Mouse (Mus musculus): Measurements from ENCODE around the gene Rin2. TPM values are rescaled to one million over a fixed set of nuclear protein-coding genes. Genes with fewer than 3 reads are reported as not detected.
"Not testable (repeated sequence)": the region's sequence is repeated elsewhere in the genome, so short reads cannot be mapped to it uniquely, and the experiment has no call there.

Rin2 gene
- polyA plus RNA-seq, 1 experiment = 17.8 TPM

- no peaks in the 10 kb centered on the region; the same call in 1 of the 2 replicates for H3K4me1 ChIP-seq (ENCODE audit: control insufficient read depth, insufficient read depth, low read length)
- no peak overlapping the region for H3K27ac ChIP-seq (ENCODE audit: control insufficient read depth, insufficient read depth, low read depth, low read length, poor library complexity)
- no peak for TF ChIP-seq CTCF (IDR thresholded peaks at IDR 0.05; ENCODE audit: control insufficient read depth, insufficient read depth, low read length)
- no peak for TF ChIP-seq POLR2A (IDR thresholded peaks at IDR 0.05; ENCODE audit: borderline replicate concordance, control insufficient read depth, low read depth, low read length)
- H3K4me3 ChIP-seq (replicated peaks; ENCODE audit: control insufficient read depth, low read depth, low read length) = no peak overlapping the region
- WGBS = 33% methylated on average over 3 of the region's 3 CpGs
These were observed 36.5 kb downstream of the Rin2 start for GRCm38 (mm10) chr2:145711512-145711911.

- 60% methylated on average over 3 of the region's 3 CpGs for WGBS
- no peak overlapping the region for H3K4me3 ChIP-seq (replicated peaks; ENCODE audit: control insufficient read depth, low read depth, low read length)
- no peak overlapping the region for H3K27ac ChIP-seq (ENCODE audit: control insufficient read depth, insufficient read depth, low read depth, low read length, poor library complexity)
- H3K4me1 ChIP-seq (ENCODE audit: control insufficient read depth, insufficient read depth, low read length) = no peaks in the 10 kb centered on the region; the same call in 1 of the 2 replicates
- TF ChIP-seq POLR2A (IDR thresholded peaks at IDR 0.05; ENCODE audit: borderline replicate concordance, control insufficient read depth, low read depth, low read length) (no peak), CTCF (IDR thresholded peaks at IDR 0.05; ENCODE audit: control insufficient read depth, insufficient read depth, low read length) (no peak)
These were observed 37.0 kb downstream of the Rin2 start for GRCm38 (mm10) chr2:145712026-145712425.

- Histone ChIP-seq H3K4me3 (replicated peaks; ENCODE audit: control insufficient read depth, low read depth, low read length) (no peak overlapping the region), H3K4me1 (ENCODE audit: control insufficient read depth, insufficient read depth, low read length) (no peaks in the 10 kb centered on the region), H3K27ac (ENCODE audit: control insufficient read depth, insufficient read depth, low read depth, low read length, poor library complexity) (no peak overlapping the region)
- no peak for TF ChIP-seq CTCF (IDR thresholded peaks at IDR 0.05; ENCODE audit: control insufficient read depth, insufficient read depth, low read length)
- TF ChIP-seq POLR2A (IDR thresholded peaks at IDR 0.05; ENCODE audit: borderline replicate concordance, control insufficient read depth, low read depth, low read length) = no peak
- WGBS = 74% methylated on average over 1 of the region's 1 CpGs
These were observed 42.5 kb downstream of the Rin2 start for GRCm38 (mm10) chr2:145717539-145717938.

GRCm38 (mm10) chr2:145718624-145719183 lies 43.7 kb downstream of the Rin2 start:
- H3K4me3 ChIP-seq (replicated peaks; ENCODE audit: control insufficient read depth, low read depth, low read length) = no peak overlapping the region
- TF ChIP-seq POLR2A (IDR thresholded peaks at IDR 0.05; ENCODE audit: borderline replicate concordance, control insufficient read depth, low read depth, low read length) (no peak), CTCF (IDR thresholded peaks at IDR 0.05; ENCODE audit: control insufficient read depth, insufficient read depth, low read length) (no peak)
- 76% methylated on average over 5 of the region's 5 CpGs for WGBS
- H3K4me1 ChIP-seq (ENCODE audit: control insufficient read depth, insufficient read depth, low read length) = no peaks in the 10 kb centered on the region
- no peak overlapping the region for H3K27ac ChIP-seq (ENCODE audit: control insufficient read depth, insufficient read depth, low read depth, low read length, poor library complexity)

- WGBS = 9% methylated on average over 3 of the region's 3 CpGs
- no peaks in the 10 kb centered on the region for H3K4me1 ChIP-seq (ENCODE audit: control insufficient read depth, insufficient read depth, low read length)
- no peak overlapping the region for H3K4me3 ChIP-seq (replicated peaks; ENCODE audit: control insufficient read depth, low read depth, low read length)
- no peak for TF ChIP-seq CTCF (IDR thresholded peaks at IDR 0.05; ENCODE audit: control insufficient read depth, insufficient read depth, low read length)
- no peak for TF ChIP-seq POLR2A (IDR thresholded peaks at IDR 0.05; ENCODE audit: borderline replicate concordance, control insufficient read depth, low read depth, low read length)
- H3K27ac ChIP-seq (ENCODE audit: control insufficient read depth, insufficient read depth, low read depth, low read length, poor library complexity) = no peak overlapping the region
These were observed 45.1 kb downstream of the Rin2 start for GRCm38 (mm10) chr2:145720157-145720556.

GRCm38 (mm10) chr2:145720743-145721142 lies 45.7 kb downstream of the Rin2 start:
- no peak overlapping the region for H3K4me3 ChIP-seq (replicated peaks; ENCODE audit: control insufficient read depth, low read depth, low read length)
- H3K27ac ChIP-seq (ENCODE audit: control insufficient read depth, insufficient read depth, low read depth, low read length, poor library complexity) = no peak overlapping the region
- TF ChIP-seq CTCF (IDR thresholded peaks at IDR 0.05; ENCODE audit: control insufficient read depth, insufficient read depth, low read length) (no peak), POLR2A (IDR thresholded peaks at IDR 0.05; ENCODE audit: borderline replicate concordance, control insufficient read depth, low read depth, low read length) (no peak)
- WGBS = 59% methylated on average over 2 of the region's 2 CpGs
- no peaks in the 10 kb centered on the region for H3K4me1 ChIP-seq (ENCODE audit: control insufficient read depth, insufficient read depth, low read length)

GRCm38 (mm10) chr2:145722304-145722703 lies 47.3 kb downstream of the Rin2 start:
- H3K4me1 ChIP-seq (ENCODE audit: control insufficient read depth, insufficient read depth, low read length); H3K4me3 ChIP-seq (replicated peaks; ENCODE audit: control insufficient read depth, low read depth, low read length); H3K27ac ChIP-seq (ENCODE audit: control insufficient read depth, insufficient read depth, low read depth, low read length, poor library complexity): not testable (repeated sequence)
- WGBS = 68% methylated on average over 2 of the region's 2 CpGs

- TF ChIP-seq CTCF (IDR thresholded peaks at IDR 0.05; ENCODE audit: control insufficient read depth, insufficient read depth, low read length) (no peak), POLR2A (IDR thresholded peaks at IDR 0.05; ENCODE audit: borderline replicate concordance, control insufficient read depth, low read depth, low read length) (no peak)
- Histone ChIP-seq H3K4me3 (replicated peaks; ENCODE audit: control insufficient read depth, low read depth, low read length) (no peak overlapping the region), H3K4me1 (ENCODE audit: control insufficient read depth, insufficient read depth, low read length) (no peaks in the 10 kb centered on the region), H3K27ac (ENCODE audit: control insufficient read depth, insufficient read depth, low read depth, low read length, poor library complexity) (no peak overlapping the region)
- WGBS = 69% methylated on average over 1 of the region's 1 CpGs
These were observed 49.3 kb downstream of the Rin2 start for GRCm38 (mm10) chr2:145724288-145724687.

- Histone ChIP-seq H3K4me1 (ENCODE audit: control insufficient read depth, insufficient read depth, low read length) (no peaks in the 10 kb centered on the region), H3K4me3 (replicated peaks; ENCODE audit: control insufficient read depth, low read depth, low read length) (no peak overlapping the region), H3K27ac (ENCODE audit: control insufficient read depth, insufficient read depth, low read depth, low read length, poor library complexity) (no peak overlapping the region)
- TF ChIP-seq CTCF (IDR thresholded peaks at IDR 0.05; ENCODE audit: control insufficient read depth, insufficient read depth, low read length) (no peak), POLR2A (IDR thresholded peaks at IDR 0.05; ENCODE audit: borderline replicate concordance, control insufficient read depth, low read depth, low read length) (no peak)
- 47% methylated on average over 7 of the region's 7 CpGs for WGBS
These were observed 54.4 kb downstream of the Rin2 start for GRCm38 (mm10) chr2:145729414-145729813.
